ENCODE assay signal across 8 mouse cellular contexts in the genomic region with DNA sequence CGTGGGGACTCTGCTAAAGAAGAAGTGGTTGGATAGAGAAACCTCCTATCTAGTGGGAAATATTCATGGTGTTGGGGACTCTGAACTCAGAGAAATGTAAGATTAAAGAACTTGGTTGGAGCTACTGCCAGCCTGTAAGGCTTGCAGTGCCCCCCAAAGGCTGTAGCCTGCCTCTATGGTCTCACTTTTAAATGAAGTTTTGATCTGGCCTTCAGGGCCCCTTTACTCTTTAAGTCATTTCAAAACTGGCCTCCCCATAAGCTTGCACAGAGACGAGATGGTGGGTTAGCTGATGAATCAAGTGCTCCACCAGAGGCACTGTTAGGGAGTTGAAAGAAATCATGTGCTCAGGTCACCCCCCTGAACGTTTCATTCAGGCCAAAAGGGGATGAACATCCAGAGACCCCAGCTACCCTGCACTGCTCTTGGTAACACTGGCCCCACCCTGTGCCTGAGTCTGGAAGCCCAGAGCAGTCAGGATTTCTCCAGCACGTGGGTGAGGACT. TPM values are rescaled to one million over a fixed set of nuclear protein-coding genes. Genes with fewer than 3 reads are reported as not detected.
DNase-seq lines count a peak whose midpoint lies in the region; ATAC-seq and TF ChIP-seq lines count a peak whose summit lies in the region.

No protein-coding gene starts in this region.

- H3K79me2 ChIP-seq in heart, adult 2 months (replicated peaks; ENCODE audit: control insufficient read depth, insufficient read depth, low read length) = no peaks in the 10 kb centered on the region

- H3K4me2 ChIP-seq in neural tube, embryonic 13.5 days = peak overlapping the region; percentile 80

- H3K9me3 ChIP-seq in forebrain, embryonic 10.5 days = no peaks in the 10 kb centered on the region
- no peaks in the 10 kb centered on the region for H3K9me3 ChIP-seq in limb, embryonic 10.5 days (replicated peaks)
- H3K9me3 ChIP-seq in neural tube, embryonic 13.5 days = no peaks in the 10 kb centered on the region

- H3K27ac ChIP-seq in heart, adult 2 months = peak overlapping the region; percentile 31
- 0 out of 2 replicates have a peak overlapping the region, but pooled peaks have one; percentile 25 for H3K27ac ChIP-seq in forebrain, embryonic 10.5 days
- no peak overlapping the region for H3K27ac ChIP-seq in limb, embryonic 10.5 days
- peak overlapping the region; percentile 84; the same call in 1 of the 2 replicates for H3K27ac ChIP-seq in neural tube, embryonic 13.5 days (replicated peaks)

- peak overlapping the region; percentile 16; the same call in 1 of the 2 replicates for H3K9ac ChIP-seq in heart, adult 2 months (ENCODE audit: low read depth, low read length)
- peak overlapping the region; percentile 75 for H3K9ac ChIP-seq in neural tube, embryonic 13.5 days

- H3K36me3 ChIP-seq in heart, adult 2 months (ENCODE audit: control insufficient read depth, insufficient read depth, low read length) = peaks cover 8% of the 10 kb centered on the region
- H3K36me3 ChIP-seq in forebrain, embryonic 10.5 days (replicated peaks) = no peaks in the 10 kb centered on the region
- H3K36me3 ChIP-seq in limb, embryonic 10.5 days = no peaks in the 10 kb centered on the region
- no peaks in the 10 kb centered on the region for H3K36me3 ChIP-seq in neural tube, embryonic 13.5 days

- H3K4me1 ChIP-seq in heart, adult 2 months (ENCODE audit: control insufficient read depth, insufficient read depth, low read length) = peaks cover 5% of the 10 kb centered on the region
- H3K4me1 ChIP-seq in forebrain, embryonic 10.5 days = peaks cover 25% of the 10 kb centered on the region
- peaks cover 21% of the 10 kb centered on the region for H3K4me1 ChIP-seq in limb, embryonic 10.5 days
- H3K4me1 ChIP-seq in neural tube, embryonic 13.5 days (replicated peaks) = peaks cover 38% of the 10 kb centered on the region

- TF ChIP-seq EP300 in heart, adult 2 months (IDR thresholded peaks at IDR 0.05; ENCODE audit: insufficient read depth, low read depth, low read length) = no peak

- no peak for TF ChIP-seq POLR2A in heart, adult 2 months (IDR thresholded peaks at IDR 0.05; ENCODE audit: insufficient read depth, low read depth, low read length)

- no peaks in the 10 kb centered on the region for H3K27me3 ChIP-seq in heart, adult 2 months (ENCODE audit: control insufficient read depth, insufficient read depth, low read length)
- peaks cover 19% of the 10 kb centered on the region for H3K27me3 ChIP-seq in forebrain, embryonic 10.5 days (ENCODE audit: poor library complexity, severe bottlenecking)
- H3K27me3 ChIP-seq in limb, embryonic 10.5 days (ENCODE audit: low read depth, poor library complexity, severe bottlenecking) = peaks cover 40% of the 10 kb centered on the region
- H3K27me3 ChIP-seq in neural tube, embryonic 13.5 days = no peaks in the 10 kb centered on the region

- intact Hi-C loops in heart, adult 2 months (cut with DNase I) = no loop called here
- intact Hi-C loops in heart, postnatal 25 days (cut with DNase I) = loop anchor here (2.0 kb wide), 1 partner anchor 46 kb away; no protein-coding TSS in a partner anchor

- TF ChIP-seq CTCF in heart, adult 2 months (IDR thresholded peaks at IDR 0.05) = peak; percentile 29

- DNase-seq in heart, adult 2 months = peak; percentile 11 to 20
- DNase-seq in heart, postnatal 25 days (ENCODE audit: low spot score) = no peak
- peak; percentile 12 to 35 for DNase-seq in CD8-positive naive resting alpha-beta T cell, adult 2 months (ENCODE audit: low read depth in 2 of 2, low spot score in 2 of 2)
- peak; percentile 14 for DNase-seq in forebrain, embryonic 10.5 days (ENCODE audit: extremely low spot score, low spot score)
- DNase-seq in limb, embryonic 10.5 days (ENCODE audit: low spot score) = peak; percentile 27
- DNase-seq in cerebellum, postnatal 36 days = no peak

- ATAC-seq in neural tube, embryonic 13.5 days (ENCODE audit: low read depth) = no peak
- ATAC-seq in erythroblast, adult 5-6 weeks (replicated peaks; ENCODE audit: low FRiP score, poor library complexity, severe bottlenecking) = no peak

- peak overlapping the region; percentile 8; the same call in 1 of the 2 replicates for H3K4me3 ChIP-seq in heart, adult 2 months
- H3K4me3 ChIP-seq in forebrain, embryonic 10.5 days = peak overlapping the region; percentile 66
- H3K4me3 ChIP-seq in limb, embryonic 10.5 days = no peak overlapping the region
- peak overlapping the region; percentile 65 for H3K4me3 ChIP-seq in neural tube, embryonic 13.5 days

- 26% methylated on average over 4 of the region's 4 CpGs for WGBS in heart, adult 2 months
- 23% methylated on average over 4 of the region's 4 CpGs for WGBS in forebrain, embryonic 10.5 days
- 29% methylated on average over 4 of the region's 4 CpGs for WGBS in limb, embryonic 10.5 days
- WGBS in neural tube, embryonic 13.5 days = 27% methylated on average over 4 of the region's 4 CpGs

RNA-seq across cellular contexts. Expression of a gene that starts 3.0 kb away (rescaled TPM):
- 1 to 10 TPM; 5.7 to 7.1 TPM for total RNA-seq in heart, adult 2 months (2021)
- 1.5 and 3.0 TPM in 2 replicates for polyA plus RNA-seq in heart, adult 2 months (2012; rRNA removed)
- 10 to 100 TPM in 1 of 2 experiments, 1 to 10 TPM in 1; 8.1 to 10.0 TPM for total RNA-seq in heart, postnatal 25 days (2021)
- 5.6 and 6.2 TPM in 2 replicates for polyA plus RNA-seq in forebrain, embryonic 10.5 days (2016; fragmentation: Nextera tagmentation; extraction: Ambion mirVana)
- polyA plus RNA-seq in limb, embryonic 10.5 days (2016; fragmentation: Nextera tagmentation; extraction: Ambion mirVana) = 2.5 and 2.9 TPM in 2 replicates
- polyA plus RNA-seq in neural tube, embryonic 13.5 days (2015; fragmentation: Nextera tagmentation; extraction: Ambion mirVana) = 27.5 and 32.3 TPM in 2 replicates
- 16.1 and 17.9 TPM in 2 replicates for total RNA-seq in erythroblast, adult 5-6 weeks (2015; ENCODE audit: low replicate concordance)
- 14.2 and 17.8 TPM in 2 replicates for total RNA-seq in erythroblast, adult 5-6 weeks (2017; ENCODE audit: low replicate concordance)

Comparison
In these comparisons a context has a peak if more than half of its experiments do, and no peak if none do; other contexts are left out.
1. DNase-seq: peak in heart, adult 2 months (2 of 2), CD8-positive naive resting alpha-beta T cell, adult 2 months (2 of 2), forebrain, embryonic 10.5 days (single experiment) and limb, embryonic 10.5 days (single experiment); none in heart, postnatal 25 days (single experiment) and cerebellum, postnatal 36 days (0 of 2).